Mouse (Mus musculus) layer of hippocampus, postnatal 25 days (tissue): ENCODE measurements at regions not wholly inside any gene's neighbourhood (a gene's known extent, or its start where the extent isn't known, plus 50 kb on each side); places are given as distances from the start of the nearest gene placed in this dataset.
A peak's percentile ranks its signal among the peaks of the same experiment; 100 is the strongest.

Experiments used
- DNase-seq, 2 experiments: peaks; one replicate each; pipeline ENCODE4 v3.0.0; 2022; ENCODE audit warnings: mixed read lengths in 2 of 2, low spot score in 1 of 2; ENCODE audit errors: extremely low spot score in 1 of 2

DNA sequence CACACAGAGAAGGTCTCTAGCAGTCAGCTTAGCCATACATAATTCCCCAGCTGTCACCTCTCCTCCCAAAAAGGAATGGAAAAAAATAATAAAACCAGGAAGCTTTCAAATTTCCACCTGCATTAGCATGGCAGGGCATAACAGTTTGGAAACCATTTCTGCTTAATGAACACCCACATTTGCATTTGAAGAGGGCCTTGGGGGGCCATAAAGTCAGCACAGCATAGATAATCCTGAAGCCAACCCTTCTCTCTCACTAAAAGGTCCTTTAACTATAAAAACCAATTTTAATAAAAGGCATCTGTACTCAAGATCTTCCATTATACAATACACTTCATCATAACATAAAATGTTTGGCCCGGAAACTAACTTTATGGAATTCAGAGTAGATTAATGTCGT lies 360.1 kb upstream of the Map3k7 start:
- no peak for DNase-seq

- no peak for DNase-seq
These were observed 355.1 kb upstream of the Map3k7 start for GRCm38 (mm10) chr4:31608811-31609210.

- no peak for DNase-seq
These were observed 354.3 kb upstream of the Map3k7 start for GRCm38 (mm10) chr4:31609559-31609958.

GRCm38 (mm10) chr4:31612147-31612824 lies 351.6 kb upstream of the Map3k7 start:
- no peak for DNase-seq

GRCm38 (mm10) chr4:31612825-31613514 lies 350.9 kb upstream of the Map3k7 start:
- DNase-seq: no peak

DNA sequence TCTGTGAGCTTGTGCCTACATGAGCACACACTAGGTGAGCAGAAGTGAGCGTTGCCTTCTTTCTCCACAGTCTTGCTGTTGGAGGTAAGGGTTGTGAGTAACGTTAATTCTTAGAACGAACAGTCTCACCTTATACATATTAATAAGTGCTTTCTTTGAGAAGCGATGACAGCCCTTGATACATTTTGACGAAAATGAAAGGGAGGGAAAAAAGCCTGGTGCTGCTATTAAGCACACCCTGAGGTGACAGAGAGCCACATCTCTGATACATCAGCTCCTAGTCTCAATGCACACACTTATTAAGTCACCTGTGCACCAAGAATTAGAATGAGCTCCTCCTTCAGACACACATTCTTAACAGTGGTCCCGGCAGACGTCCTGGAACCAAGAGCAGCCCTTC lies 346.3 kb upstream of the Map3k7 start:
- DNase-seq: no peak

- no peak for DNase-seq
These were observed 345.9 kb upstream of the Map3k7 start for GRCm38 (mm10) chr4:31618026-31618425.

DNA sequence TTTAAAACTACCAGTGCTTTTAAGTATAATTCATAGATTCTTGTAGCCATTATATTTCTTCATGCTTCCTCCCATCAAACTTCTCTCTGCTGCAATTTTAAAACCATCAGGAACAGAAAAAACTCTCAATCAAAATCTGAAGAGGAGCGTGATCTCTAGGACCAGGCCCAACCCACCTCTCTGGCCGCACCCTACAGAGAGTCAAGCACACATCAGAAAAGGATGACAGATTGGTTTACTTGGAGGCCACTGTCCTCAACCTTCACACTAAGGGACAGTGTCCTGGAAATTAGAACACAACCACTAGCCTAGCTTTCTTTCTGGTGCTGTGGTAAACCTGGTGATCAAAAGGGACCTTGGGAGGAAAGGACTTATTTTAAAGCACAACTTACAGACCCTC lies 342.7 kb upstream of the Map3k7 start:
- no peak for DNase-seq

GRCm38 (mm10) chr4:31627053-31627452 lies 336.8 kb upstream of the Map3k7 start:
- no peak for DNase-seq

GRCm38 (mm10) chr4:31627777-31628176 lies 336.1 kb upstream of the Map3k7 start:
- DNase-seq: no peak

DNA sequence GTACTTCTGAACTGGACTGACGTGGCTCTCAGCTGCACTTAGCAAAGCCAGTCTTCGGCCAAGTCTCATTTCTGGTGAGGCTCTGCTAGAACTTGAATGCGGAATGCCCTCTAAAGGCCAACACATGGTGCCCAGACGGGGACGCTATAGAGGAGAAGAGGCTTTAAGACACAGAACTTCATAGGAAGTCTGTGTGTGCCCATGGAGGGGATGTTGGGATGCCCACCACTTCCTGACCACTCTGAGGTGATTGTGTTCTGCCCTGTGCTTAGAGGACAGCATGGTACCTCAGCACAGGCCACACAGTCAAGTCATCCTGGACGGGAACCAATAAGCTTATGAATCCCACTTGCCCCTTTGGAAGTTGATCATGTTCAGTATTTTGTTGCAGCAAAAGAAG lies 325.3 kb upstream of the Map3k7 start:
- DNase-seq: no peak

- DNase-seq: peak; percentile 15 to 36
These were observed 321.7 kb upstream of the Map3k7 start for GRCm38 (mm10) chr4:31642161-31642560.

- no peak for DNase-seq
These were observed 321.2 kb upstream of the Map3k7 start for GRCm38 (mm10) chr4:31642593-31643290.

- DNase-seq: no peak
These were observed 315.1 kb upstream of the Map3k7 start for GRCm38 (mm10) chr4:31648631-31649368.

- DNase-seq: no peak
These were observed 308.4 kb upstream of the Map3k7 start for GRCm38 (mm10) chr4:31655364-31656106.

GRCm38 (mm10) chr4:31656111-31656510 lies 307.8 kb upstream of the Map3k7 start:
- DNase-seq: no peak

DNA sequence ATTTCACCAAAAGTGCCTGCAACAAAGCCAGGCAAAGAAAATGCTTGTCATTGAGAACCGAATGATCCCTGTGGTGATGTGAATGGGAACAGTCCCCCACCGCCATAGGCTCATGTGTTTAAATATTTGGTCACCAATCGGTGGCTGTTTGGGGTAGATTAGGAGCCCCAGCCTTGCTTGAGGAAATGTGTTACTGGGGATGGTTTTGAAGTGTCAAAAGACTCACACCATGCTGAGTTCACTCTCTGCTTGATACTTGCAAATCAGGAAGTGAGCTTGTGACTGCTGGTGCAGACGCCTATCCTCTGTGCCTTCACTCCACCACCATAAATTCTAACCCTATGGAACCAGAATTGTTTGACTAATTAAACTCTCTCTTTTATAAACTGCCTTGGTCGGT lies 305.1 kb upstream of the Map3k7 start:
- no peak for DNase-seq

GRCm38 (mm10) chr4:31660896-31661295 lies 303.0 kb upstream of the Map3k7 start:
- DNase-seq: no peak

DNA sequence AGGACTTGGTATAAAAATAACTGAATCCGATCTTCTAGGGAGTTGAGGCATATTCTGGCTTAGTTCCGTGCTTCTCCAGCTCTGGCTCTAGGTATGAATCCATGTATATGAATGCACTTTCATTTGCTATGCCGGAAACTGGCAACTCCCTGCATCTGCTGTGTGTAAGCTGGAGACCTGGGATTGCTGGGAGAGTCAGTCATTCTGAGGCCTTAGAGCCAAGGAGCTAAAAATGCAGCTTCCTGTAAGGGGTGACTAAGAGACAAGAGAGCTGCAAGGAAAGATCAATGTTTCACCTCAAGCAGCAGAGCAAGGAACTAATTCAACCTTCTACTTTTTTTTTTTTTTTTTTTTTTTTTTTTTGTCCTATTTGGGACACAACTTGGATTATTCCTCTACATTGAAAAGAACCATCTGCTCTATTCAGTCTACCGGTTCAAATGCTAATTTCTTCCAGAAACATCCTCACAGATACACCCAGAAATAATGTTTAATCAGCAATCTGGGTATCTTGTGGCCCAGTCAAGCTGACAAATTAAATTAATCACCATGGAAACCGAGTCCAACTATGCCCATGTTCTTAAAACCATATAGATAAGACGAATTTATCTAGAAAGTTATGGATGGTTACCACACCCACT lies 292.2 kb upstream of the Map3k7 start:
- no peak for DNase-seq
